Mouse (Mus musculus): ENCODE results near the gene Scp2d1.

GRCm38 (mm10) chr2:144791671-144792294 lies 31.7 kb upstream of the Scp2d1 start:
- no peak for TF ChIP-seq CTCF (IDR thresholded peaks at IDR 0.05; ENCODE audit: low read depth)
- TF ChIP-seq EP300 (IDR thresholded peaks at IDR 0.05; ENCODE audit: low read depth) = no peak
